Mouse (Mus musculus): ENCODE results near the gene Taar2. TPM values are rescaled to one million over a fixed set of nuclear protein-coding genes. Genes with fewer than 3 reads are reported as not detected.

The Taar2 gene
- polyA plus RNA-seq, 1 experiment from 2014 or later: not detected

Other genes starting within 250 kb of the Taar2 start
- 166 and 180 TPM in 2 replicates for gene Rps12, start 151.3 kb upstream of the Taar2 start, polyA plus RNA-seq (2015; fragmentation: Nextera tagmentation; extraction: Ambion mirVana)
- gene Slc18b1, start 141.6 kb upstream of the Taar2 start, polyA plus RNA-seq (2015; fragmentation: Nextera tagmentation; extraction: Ambion mirVana): 16.7 and 20.1 TPM in 2 replicates
- 0.16 and 0.18 TPM in 2 replicates for gene Vnn3, start 87.1 kb upstream of the Taar2 start, polyA plus RNA-seq (2015; fragmentation: Nextera tagmentation; extraction: Ambion mirVana)
- 2.3 and 2.7 TPM in 2 replicates for gene Vnn1, start 43.9 kb upstream of the Taar2 start, polyA plus RNA-seq (2015; fragmentation: Nextera tagmentation; extraction: Ambion mirVana)
- not detected in 2 replicates for gene Taar1, start 18.2 kb upstream of the Taar2 start, polyA plus RNA-seq (2015; fragmentation: Nextera tagmentation; extraction: Ambion mirVana)
- gene Taar3, start 11.0 kb downstream of the Taar2 start, polyA plus RNA-seq (2015; fragmentation: Nextera tagmentation; extraction: Ambion mirVana): not detected in 2 replicates
- not detected in 2 replicates for gene Taar4, start 21.9 kb downstream of the Taar2 start, polyA plus RNA-seq (2015; fragmentation: Nextera tagmentation; extraction: Ambion mirVana)
- gene Taar5, start 32.1 kb downstream of the Taar2 start, polyA plus RNA-seq (2015; fragmentation: Nextera tagmentation; extraction: Ambion mirVana): not detected in 2 replicates
- not detected in 2 replicates for gene Taar6, start 47.1 kb downstream of the Taar2 start, polyA plus RNA-seq (2015; fragmentation: Nextera tagmentation; extraction: Ambion mirVana)
- not detected in 2 replicates for gene Taar7a, start 54.9 kb downstream of the Taar2 start, polyA plus RNA-seq (2015; fragmentation: Nextera tagmentation; extraction: Ambion mirVana)
- gene Taar7b, start 61.4 kb downstream of the Taar2 start, polyA plus RNA-seq (2015; fragmentation: Nextera tagmentation; extraction: Ambion mirVana): not detected in 2 replicates
- not detected in 2 replicates for gene Taar7d, start 88.7 kb downstream of the Taar2 start, polyA plus RNA-seq (2015; fragmentation: Nextera tagmentation; extraction: Ambion mirVana)
- not detected in 2 replicates for gene Taar7e, start 99.0 kb downstream of the Taar2 start, polyA plus RNA-seq (2015; fragmentation: Nextera tagmentation; extraction: Ambion mirVana)
- not detected in 2 replicates for gene Taar7f, start 110.9 kb downstream of the Taar2 start, polyA plus RNA-seq (2015; fragmentation: Nextera tagmentation; extraction: Ambion mirVana)
- gene Taar8a, start 137.9 kb downstream of the Taar2 start, polyA plus RNA-seq (2015; fragmentation: Nextera tagmentation; extraction: Ambion mirVana): not detected in 2 replicates
- gene Taar8b, start 153.7 kb downstream of the Taar2 start, polyA plus RNA-seq (2015; fragmentation: Nextera tagmentation; extraction: Ambion mirVana): not detected in 2 replicates
- gene Taar8c, start 163.3 kb downstream of the Taar2 start, polyA plus RNA-seq (2015; fragmentation: Nextera tagmentation; extraction: Ambion mirVana): not detected in 2 replicates
- not detected in 2 replicates for gene Taar9, start 171.0 kb downstream of the Taar2 start, polyA plus RNA-seq (2015; fragmentation: Nextera tagmentation; extraction: Ambion mirVana)
- gene Stx7, start 210.7 kb downstream of the Taar2 start, polyA plus RNA-seq (2015; fragmentation: Nextera tagmentation; extraction: Ambion mirVana): 77.3 and 87.4 TPM in 2 replicates